Mouse (Mus musculus) midbrain, embryonic 16.5 days (tissue): Measurements from ENCODE around the gene Defb23. TPM values are rescaled to one million over a fixed set of nuclear protein-coding genes. Genes with fewer than 3 reads are reported as not detected.

Experiments
- ATAC-seq: fragments of 200-750 bp; cut with Nextera tagmentation; 2 replicates; pipeline ENCODE4 v1.8.0; 2017; ENCODE audit warnings: moderate TSS enrichment
- H3K27ac ChIP-seq: fragments of 300-500 bp; sonication (generic); 2 replicates; pipeline ENCODE4 v1.5.1; 2014; ENCODE audit warnings: mild to moderate bottlenecking, low read length, mixed read lengths
- H3K27me3 ChIP-seq: fragments of 300-500 bp; sonication (generic); 2 replicates; pipeline ENCODE4 v1.6.1; 2014; ENCODE audit warnings: low read depth, low read length, mixed read lengths; ENCODE audit not compliant: control insufficient read depth, insufficient read depth
- H3K36me3 ChIP-seq: fragments of 300-500 bp; sonication (generic); 2 replicates; pipeline ENCODE4 v1.6.1; 2014; ENCODE audit warnings: mild to moderate bottlenecking, low read length, moderate library complexity, mixed read lengths; ENCODE audit not compliant: control insufficient read depth, insufficient read depth
- H3K4me1 ChIP-seq: fragments of 300-500 bp; sonication (generic); 2 replicates; pipeline ENCODE4 v1.6.1; 2014; ENCODE audit warnings: mild to moderate bottlenecking, low read length, mixed read lengths; ENCODE audit not compliant: control insufficient read depth, insufficient read depth
- H3K4me2 ChIP-seq: fragments of 300-500 bp; sonication (generic); 2 replicates; pipeline ENCODE4 v1.6.1; 2014; ENCODE audit warnings: mild to moderate bottlenecking, low read length, mixed read lengths
- H3K4me3 ChIP-seq: fragments of 300-500 bp; sonication (generic); 2 replicates; pipeline ENCODE4 v1.5.1; 2014; ENCODE audit warnings: low read depth, mild to moderate bottlenecking, low read length, moderate library complexity, mixed read lengths
- H3K9ac ChIP-seq: fragments of 300-500 bp; sonication (generic); 2 replicates; pipeline ENCODE4 v1.6.1; 2014; ENCODE audit warnings: low read depth, low read length, mixed read lengths
- H3K9me3 ChIP-seq: fragments of 300-500 bp; sonication (generic); replicated peaks from 2 replicates; pipeline ENCODE4 v1.6.1; 2014; ENCODE audit warnings: mild to moderate bottlenecking, low read length, mixed read lengths; ENCODE audit not compliant: control insufficient read depth, poor library complexity, severe bottlenecking
- WGBS: fragments of 180-500 bp; shearing (Covaris S2); extraction: QIAGEN DNeasy Blood & Tissue Kit; methylation state at CpG from one replicate; pipeline ENCODE4 v1.1.7; 2014; 5-methylcytosine and 5-hydroxymethylcytosine counted together
- polyA plus RNA-seq: library from polyadenylated mRNA; unstranded; fragments of >200 nt; fragmentation: Nextera tagmentation; extraction: Ambion mirVana; gene quantifications from 2 replicates; pipeline ENCODE4 v1.2.1, GENCODE M21; 2015

Gene Defb23
- polyA plus RNA-seq, 1 experiment from 2014 or later, result not detected

DNA sequence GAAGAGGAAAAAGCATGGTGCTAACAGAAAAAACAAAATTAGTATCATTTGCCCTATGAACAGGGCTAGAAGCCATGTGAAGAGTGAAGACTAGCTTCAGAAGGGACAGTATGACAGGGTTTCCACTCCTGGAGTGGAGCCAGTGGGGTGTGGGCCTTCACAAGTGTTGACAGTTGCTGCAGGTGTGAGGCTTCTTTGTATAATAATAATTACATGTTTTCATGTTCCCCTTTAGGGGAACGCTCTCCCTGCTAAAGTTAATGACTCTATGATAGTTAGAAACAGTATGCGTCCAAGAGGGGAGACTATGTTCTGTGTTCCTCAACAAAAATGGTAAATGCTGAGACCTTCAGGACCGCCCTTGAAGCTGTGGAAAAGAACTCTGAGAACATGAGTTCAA lies 48.6 kb downstream of the Defb23 start:
- Histone ChIP-seq H3K4me2 (peak overlapping the region; percentile 88), H3K9ac (no peak overlapping the region), H3K9me3 (no peaks in the 10 kb centered on the region), H3K36me3 (no peaks in the 10 kb centered on the region), H3K27ac (peak overlapping the region; percentile 94), H3K4me1 (peaks cover 32% of the 10 kb centered on the region), H3K4me3 (no peak overlapping the region; the same call in 1 of the 2 replicates), H3K27me3 (no peaks in the 10 kb centered on the region)
- 96% methylated on average over 3 of the region's 3 CpGs for WGBS
- no peak for ATAC-seq

GRCm38 (mm10) chr2:152415287-152415686 lies 49.1 kb downstream of the Defb23 start, which contains the start of gene 6820408C15Rik:
Gene 6820408C15Rik, plus strand, starts transcription at chr2:152415587.
- H3K4me1 ChIP-seq, result peaks cover 37% of the 10 kb centered on the region
- H3K36me3 ChIP-seq, result no peaks in the 10 kb centered on the region
- H3K4me2 ChIP-seq, result peak within 1 kb of the TSS; percentile 88
- WGBS, result 31% methylated on average over 4 of the region's 4 CpGs
- peak within 1 kb of the TSS; percentile 72 for H3K4me3 ChIP-seq
- no peaks in the 10 kb centered on the region for H3K9me3 ChIP-seq
- peak within 1 kb of the TSS; percentile 80 for H3K9ac ChIP-seq
- H3K27ac ChIP-seq, result peak within 1 kb of the TSS; percentile 94
- no peaks in the 10 kb centered on the region for H3K27me3 ChIP-seq
- 0 out of 2 replicates have a peak, but pooled peaks have one; percentile 8 for ATAC-seq

- under 1% methylated on average over 53 of the region's 65 CpGs for WGBS
- H3K4me1 ChIP-seq, result peaks cover 38% of the 10 kb centered on the region
- ATAC-seq, result peak; percentile 78
- H3K9ac ChIP-seq, result peak within 1 kb of the TSS; percentile 80
- H3K9me3 ChIP-seq, result no peaks in the 10 kb centered on the region
- H3K4me2 ChIP-seq, result peak within 1 kb of the TSS; percentile 88
- H3K36me3 ChIP-seq, result no peaks in the 10 kb centered on the region
- H3K27me3 ChIP-seq, result no peaks in the 10 kb centered on the region
- H3K27ac ChIP-seq, result peak within 1 kb of the TSS; percentile 94
- peak within 1 kb of the TSS; percentile 72 for H3K4me3 ChIP-seq
Observed at GRCm38 (mm10) chr2:152414591-152415165, 49.7 kb downstream of the Defb23 start, which contains the start of gene Zcchc3. Gene Zcchc3, minus strand, starts transcription at chr2:152415027.

DNA sequence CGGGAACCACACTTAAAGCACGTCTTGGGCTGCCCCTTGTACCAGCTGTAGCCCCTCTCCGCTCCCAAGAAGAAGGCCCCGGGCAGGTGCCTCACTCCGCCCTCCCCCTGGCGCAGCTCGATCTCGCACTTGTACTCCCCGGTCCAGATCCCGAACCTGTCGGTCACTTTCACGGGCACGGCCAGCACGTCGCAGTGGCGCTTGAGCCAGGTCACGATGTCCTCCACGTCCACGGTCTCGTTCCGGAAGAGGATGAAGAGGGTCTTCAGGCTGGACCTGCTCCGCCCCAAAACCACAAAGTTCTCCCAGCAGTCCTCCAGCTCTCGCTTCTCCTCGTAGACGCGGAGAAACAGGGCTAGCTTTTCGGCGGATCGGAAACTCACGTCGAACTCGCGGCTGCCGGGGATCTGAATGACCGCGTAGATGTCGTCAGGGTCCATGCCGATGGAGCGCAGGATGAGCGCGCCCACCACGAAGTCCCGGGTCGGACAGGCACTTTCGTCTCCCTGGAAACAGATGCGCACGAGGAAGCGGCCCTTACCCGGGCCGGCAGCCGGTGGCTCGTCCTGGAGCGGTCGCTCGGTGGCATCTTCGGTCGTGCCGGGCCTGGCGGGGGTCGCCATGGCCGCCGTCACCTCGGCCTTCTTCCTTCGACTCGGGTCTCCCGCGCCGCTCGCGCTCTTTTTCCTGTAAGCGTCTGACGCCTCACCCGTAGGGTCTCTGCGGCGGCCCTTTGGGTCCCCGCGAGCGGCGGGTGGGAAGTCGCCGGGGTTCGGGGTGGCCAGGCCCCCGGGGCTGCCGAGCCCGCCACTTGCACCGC lies 50.4 kb downstream of the Defb23 start:
- peak overlapping the region; percentile 80 for H3K9ac ChIP-seq
- H3K4me2 ChIP-seq, result peak overlapping the region; percentile 88
- WGBS, result under 1% methylated on average over 86 of the region's 86 CpGs
- no peaks in the 10 kb centered on the region for H3K36me3 ChIP-seq
- ATAC-seq, result peak; percentile 37
- H3K4me1 ChIP-seq, result peaks cover 38% of the 10 kb centered on the region
- H3K4me3 ChIP-seq, result peak overlapping the region; percentile 72
- H3K9me3 ChIP-seq, result no peaks in the 10 kb centered on the region
- H3K27ac ChIP-seq, result peak overlapping the region; percentile 94
- no peaks in the 10 kb centered on the region for H3K27me3 ChIP-seq

- 1% methylated on average over 21 of the region's 21 CpGs for WGBS
- H3K36me3 ChIP-seq, result no peaks in the 10 kb centered on the region
- peak overlapping the region; percentile 94 for H3K27ac ChIP-seq
- H3K9me3 ChIP-seq, result no peaks in the 10 kb centered on the region
- ATAC-seq, result no peak
- no peaks in the 10 kb centered on the region for H3K27me3 ChIP-seq
- H3K4me1 ChIP-seq, result peaks cover 38% of the 10 kb centered on the region
- peak overlapping the region; percentile 88 for H3K4me2 ChIP-seq
- peak overlapping the region; percentile 80 for H3K9ac ChIP-seq
- peak overlapping the region; percentile 72 for H3K4me3 ChIP-seq
Observed at GRCm38 (mm10) chr2:152413158-152413764, 51.2 kb downstream of the Defb23 start.

- peaks cover 38% of the 10 kb centered on the region for H3K4me1 ChIP-seq
- H3K9ac ChIP-seq, result peak overlapping the region; percentile 80
- H3K4me3 ChIP-seq, result peak overlapping the region; percentile 72
- H3K36me3 ChIP-seq, result no peaks in the 10 kb centered on the region
- H3K27ac ChIP-seq, result peak overlapping the region; percentile 66
- H3K27me3 ChIP-seq, result no peaks in the 10 kb centered on the region
- H3K9me3 ChIP-seq, result no peaks in the 10 kb centered on the region
- ATAC-seq, result no peak
- WGBS, result 3% methylated on average over 15 of the region's 15 CpGs
- peak overlapping the region; percentile 88 for H3K4me2 ChIP-seq
Observed at GRCm38 (mm10) chr2:152412526-152413157, 51.8 kb downstream of the Defb23 start.

- peak overlapping the region; percentile 77 for H3K27ac ChIP-seq
- no peaks in the 10 kb centered on the region for H3K36me3 ChIP-seq
- H3K4me2 ChIP-seq, result peak overlapping the region; percentile 44
- H3K4me1 ChIP-seq, result peaks cover 40% of the 10 kb centered on the region
- H3K9ac ChIP-seq, result peak overlapping the region; percentile 47; the same call in 1 of the 2 replicates
- H3K27me3 ChIP-seq, result no peaks in the 10 kb centered on the region
- peak overlapping the region; percentile 1; the same call in 1 of the 2 replicates for H3K4me3 ChIP-seq
- H3K9me3 ChIP-seq, result no peaks in the 10 kb centered on the region
- WGBS, result 7% methylated on average over 7 of the region's 7 CpGs
- ATAC-seq, result no peak
Observed at GRCm38 (mm10) chr2:152411471-152411870, 52.9 kb downstream of the Defb23 start.

GRCm38 (mm10) chr2:152410971-152411371 lies 53.4 kb downstream of the Defb23 start:
- peak overlapping the region; percentile 1; the same call in 1 of the 2 replicates for H3K4me3 ChIP-seq
- H3K4me1 ChIP-seq, result peaks cover 43% of the 10 kb centered on the region
- no peaks in the 10 kb centered on the region for H3K36me3 ChIP-seq
- H3K27ac ChIP-seq, result peak overlapping the region; percentile 77
- peak overlapping the region; percentile 47 for H3K9ac ChIP-seq
- peak overlapping the region; percentile 44 for H3K4me2 ChIP-seq
- ATAC-seq, result peak; percentile 29
- H3K9me3 ChIP-seq, result no peaks in the 10 kb centered on the region
- WGBS, result under 1% methylated on average over 15 of the region's 15 CpGs
- no peaks in the 10 kb centered on the region for H3K27me3 ChIP-seq
